Mouse (Mus musculus): ENCODE data around the gene Card11.

Gene Card11

GRCm38 (mm10) chr5:140855909-140856530 lies 144.4 kb downstream of the Card11 start:
- CTCF ChIA-PET: interaction anchor here (0.6 kb wide), 1 partner anchor 16 kb away, joined by 3 read pairs; no protein-coding TSS in a partner anchor

- CTCF ChIA-PET: no interaction called here
Observed at GRCm38 (mm10) chr5:140854700-140855099, 145.7 kb downstream of the Card11 start.

- CTCF ChIA-PET: interaction anchor here (0.5 kb wide), 1 partner anchor 568 kb away, joined by 3 read pairs; no protein-coding TSS in a partner anchor
Observed at GRCm38 (mm10) chr5:140853723-140854122, 146.7 kb downstream of the Card11 start.

- CTCF ChIA-PET: no interaction called here
Observed at GRCm38 (mm10) chr5:140852435-140852996, 147.9 kb downstream of the Card11 start.

GRCm38 (mm10) chr5:140847300-140847729 lies 153.1 kb downstream of the Card11 start:
- CTCF ChIA-PET: no interaction called here

- CTCF ChIA-PET: no interaction called here
Observed at GRCm38 (mm10) chr5:140841942-140842341, 158.4 kb downstream of the Card11 start.

GRCm38 (mm10) chr5:140831064-140831431 lies 169.3 kb downstream of the Card11 start:
- CTCF ChIA-PET: no interaction called here

- CTCF ChIA-PET: no interaction called here
Observed at GRCm38 (mm10) chr5:140830314-140831063, 169.9 kb downstream of the Card11 start, which contains the start of gene Gna12. TSS of gene Gna12 (minus strand) at chr5:140830431.

- CTCF ChIA-PET: no interaction called here
Observed at GRCm38 (mm10) chr5:140829911-140830294, 170.5 kb downstream of the Card11 start.

GRCm38 (mm10) chr5:140829081-140829910 lies 171.1 kb downstream of the Card11 start:
- CTCF ChIA-PET: interaction anchor here (0.6 kb wide), 1 partner anchor 754 kb away, joined by 3 read pairs; no protein-coding TSS in a partner anchor

- CTCF ChIA-PET: no interaction called here
Observed at GRCm38 (mm10) chr5:140828363-140828762, 172.0 kb downstream of the Card11 start.

GRCm38 (mm10) chr5:140827896-140828295 lies 172.5 kb downstream of the Card11 start:
- CTCF ChIA-PET: interaction anchor here (0.7 kb wide), 1 partner anchor 1090 kb away, joined by 3 read pairs; no protein-coding TSS in a partner anchor

- CTCF ChIA-PET: interaction anchor here (0.7 kb wide), 1 partner anchor 1090 kb away, joined by 3 read pairs; no protein-coding TSS in a partner anchor
Observed at GRCm38 (mm10) chr5:140827413-140827812, 173.0 kb downstream of the Card11 start.

GRCm38 (mm10) chr5:140826796-140827195 lies 173.6 kb downstream of the Card11 start:
- CTCF ChIA-PET: no interaction called here

- CTCF ChIA-PET: no interaction called here
Observed at GRCm38 (mm10) chr5:140826118-140826517, 174.3 kb downstream of the Card11 start.

GRCm38 (mm10) chr5:140824126-140824525 lies 176.3 kb downstream of the Card11 start:
- CTCF ChIA-PET: no interaction called here

GRCm38 (mm10) chr5:140823386-140823785 lies 177.0 kb downstream of the Card11 start:
- CTCF ChIA-PET: no interaction called here

Data from spleen, embryonic (tissue).